Mouse (Mus musculus) embryonic fibroblast, embryonic 13.5 days (primary cell): Measurements from ENCODE around the gene Robo2. TPM values are rescaled to one million over a fixed set of nuclear protein-coding genes. Genes with fewer than 3 reads are reported as not detected.

Experiments
- H3K27ac ChIP-seq: 2 replicates; pipeline ENCODE4 v1.5.1; 2012; ENCODE audit warnings: low read length, control low read depth, inconsistent platforms; ENCODE audit not compliant: insufficient read depth
- H3K4me1 ChIP-seq: 2 replicates; pipeline ENCODE4 v1.6.1; 2011; ENCODE audit warnings: low read length; ENCODE audit not compliant: control insufficient read depth, insufficient read depth
- H3K4me3 ChIP-seq: 2 replicates; pipeline ENCODE4 v1.5.1; 2011; ENCODE audit warnings: mild to moderate bottlenecking, control low read depth, low read length; ENCODE audit not compliant: insufficient read depth
- CTCF ChIP-seq: IDR thresholded peaks from 2 replicates; pipeline ENCODE4 v1.5.1; 2011; ENCODE audit warnings: mild to moderate bottlenecking, control low read depth, low read length, moderate library complexity, borderline replicate concordance; ENCODE audit not compliant: insufficient read depth
- POLR2A ChIP-seq: IDR thresholded peaks from 2 replicates; pipeline ENCODE4 v1.6.1; 2011; ENCODE audit warnings: low read depth, mild to moderate bottlenecking, control low read depth, low read length, moderate library complexity
- polyA plus RNA-seq: library from polyadenylated mRNA; stranded (reverse); fragments of >200 nt; gene quantifications from 2 replicates; pipeline ENCODE4 v1.2.4, GENCODE M21; 2011; ENCODE audit warnings: low read depth; ENCODE audit not compliant: missing spikeins, insufficient read length

The Robo2 gene
- polyA plus RNA-seq, 1 experiment, result 24.1 TPM

GRCm38 (mm10) chr16:74338969-74339630 is 72.5 kb downstream of the Robo2 start:
- H3K4me3 ChIP-seq, result no peak overlapping the region

GRCm38 (mm10) chr16:74321666-74322371 is 89.8 kb downstream of the Robo2 start:
- H3K4me3 ChIP-seq, result no peak overlapping the region
- no peak overlapping the region for H3K27ac ChIP-seq
- TF ChIP-seq CTCF, result no peak
- TF ChIP-seq POLR2A, result no peak
- H3K4me1 ChIP-seq, result no peaks in the 10 kb centered on the region

More at GRCm38 (mm10) chr16:74338969-74339630, 72.5 kb downstream of the Robo2 start:
- TF ChIP-seq CTCF (no peak), POLR2A (no peak)
- Histone ChIP-seq H3K27ac (no peak overlapping the region), H3K4me1 (no peaks in the 10 kb centered on the region)

GRCm38 (mm10) chr16:74316150-74316549 is 95.5 kb downstream of the Robo2 start:
- no peak for TF ChIP-seq POLR2A
- no peak overlapping the region for H3K4me3 ChIP-seq
- no peaks in the 10 kb centered on the region for H3K4me1 ChIP-seq
- H3K27ac ChIP-seq, result no peak overlapping the region

GRCm38 (mm10) chr16:74313222-74313621 is 98.4 kb downstream of the Robo2 start:
- TF ChIP-seq CTCF (no peak), POLR2A (no peak)
- H3K4me3 ChIP-seq, result no peak overlapping the region
- H3K4me1 ChIP-seq, result no peaks in the 10 kb centered on the region
- H3K27ac ChIP-seq, result no peak overlapping the region

GRCm38 (mm10) chr16:74307543-74307887 is 104.1 kb downstream of the Robo2 start:
- TF ChIP-seq CTCF (no peak), POLR2A (no peak)
- no peaks in the 10 kb centered on the region for H3K4me1 ChIP-seq
- H3K27ac ChIP-seq, result no peak overlapping the region
- H3K4me3 ChIP-seq, result no peak overlapping the region

GRCm38 (mm10) chr16:74306876-74307542 is 104.6 kb downstream of the Robo2 start:
- Histone ChIP-seq H3K27ac (no peak overlapping the region), H3K4me3 (no peak overlapping the region), H3K4me1 (no peaks in the 10 kb centered on the region)
- TF ChIP-seq POLR2A, result no peak
- TF ChIP-seq CTCF, result no peak

GRCm38 (mm10) chr16:74287878-74288277 is 123.7 kb downstream of the Robo2 start:
- Histone ChIP-seq H3K4me3 (no peak overlapping the region), H3K4me1 (no peaks in the 10 kb centered on the region), H3K27ac (no peak overlapping the region)
- TF ChIP-seq POLR2A (no peak), CTCF (no peak)

- H3K27ac ChIP-seq, result no peak overlapping the region
- no peak overlapping the region for H3K4me3 ChIP-seq
- TF ChIP-seq POLR2A (no peak), CTCF (no peak)
- H3K4me1 ChIP-seq, result no peaks in the 10 kb centered on the region
Measured at GRCm38 (mm10) chr16:74282549-74282948, 129.1 kb downstream of the Robo2 start.

GRCm38 (mm10) chr16:74276855-74277573 is 134.6 kb downstream of the Robo2 start:
- no peak for TF ChIP-seq CTCF
- TF ChIP-seq POLR2A, result no peak
- H3K4me1 ChIP-seq, result no peaks in the 10 kb centered on the region
- no peak overlapping the region for H3K27ac ChIP-seq

More at GRCm38 (mm10) chr16:74276855-74277573, 134.6 kb downstream of the Robo2 start:
- H3K4me3 ChIP-seq, result no peak overlapping the region
